Mouse (Mus musculus) ovary, adult 18-20 months (tissue): ENCODE data around the gene Olfr631.
"Not testable (repeated sequence)": the region's sequence is repeated elsewhere in the genome, so short reads cannot be mapped to it uniquely, and the experiment has no call there.

Experiments used
- DNase-seq: peaks from one replicate; pipeline ENCODE4 v3.0.0; 2022; ENCODE audit warnings: low spot score, mixed read lengths

The Olfr631 gene

DNA sequence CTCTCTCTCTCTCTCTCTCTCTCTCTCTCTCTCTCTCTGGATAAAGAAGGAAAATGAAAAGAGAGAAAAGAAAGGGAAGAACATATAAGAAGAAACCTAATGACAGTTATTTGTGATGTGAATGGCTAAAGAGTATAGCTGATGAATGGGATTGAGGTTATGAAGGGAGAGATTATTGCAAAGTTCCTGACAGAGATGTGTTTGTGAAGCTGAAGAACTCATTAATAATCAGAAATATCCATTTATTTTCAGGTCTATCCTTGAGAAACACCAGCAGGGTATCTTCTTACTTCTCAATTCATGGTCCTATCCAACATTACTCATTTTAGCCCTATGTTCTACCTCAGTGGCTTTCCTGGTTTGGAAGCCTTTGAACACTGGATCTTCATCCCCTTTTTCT, at the start of gene Olfr631:
Gene Olfr631 (plus strand): TSS at position 301 of the 400 bp plus-strand sequence.
- no peak for DNase-seq

DNA sequence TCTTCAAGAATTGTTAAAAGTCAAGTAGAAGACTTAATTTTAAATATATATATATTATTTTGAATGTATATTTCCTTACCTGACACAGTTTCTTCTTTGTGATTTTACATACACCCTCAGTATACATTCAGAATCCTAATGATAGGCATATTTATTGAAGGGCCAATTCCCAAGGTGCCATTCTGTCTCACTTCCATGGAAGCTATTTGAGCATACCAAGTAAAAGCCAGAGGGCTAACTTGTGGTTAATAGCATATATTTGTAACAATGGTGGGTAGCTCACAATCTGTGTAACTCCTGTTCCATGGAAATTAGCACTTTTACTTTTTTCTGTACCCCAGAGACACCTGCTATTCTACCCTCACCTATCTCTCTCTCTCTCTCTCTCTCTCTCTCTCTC, 42.5 kb upstream of the Olfr631 start, which contains the start of gene Olfr66:
Gene Olfr66 (minus strand): TSS at position 101 of the 400 bp plus-strand sequence.
- no peak for DNase-seq

DNA sequence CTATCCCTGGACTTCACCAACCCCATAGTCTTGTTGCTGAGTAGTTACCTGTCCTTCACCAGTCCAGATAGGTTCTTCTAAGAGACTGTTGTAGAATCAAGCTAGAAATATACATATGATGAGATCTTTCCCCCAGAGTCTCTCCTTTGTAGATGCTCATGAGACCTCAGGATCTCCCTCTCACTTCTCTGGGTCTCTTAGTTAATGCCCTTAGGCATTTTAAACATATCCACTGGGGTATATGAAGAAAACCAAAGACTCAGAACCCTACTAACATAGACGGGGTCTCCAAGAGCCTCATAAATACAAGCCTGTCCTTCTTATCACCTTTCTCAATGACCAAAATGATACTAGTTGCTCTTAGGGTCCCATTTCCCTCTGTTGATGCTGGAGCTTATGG, 34.2 kb upstream of the Olfr631 start, which contains the start of gene Olfr64:
Gene Olfr64 (minus strand): TSS at position 101 of the 400 bp plus-strand sequence.
- DNase-seq = no peak

DNA sequence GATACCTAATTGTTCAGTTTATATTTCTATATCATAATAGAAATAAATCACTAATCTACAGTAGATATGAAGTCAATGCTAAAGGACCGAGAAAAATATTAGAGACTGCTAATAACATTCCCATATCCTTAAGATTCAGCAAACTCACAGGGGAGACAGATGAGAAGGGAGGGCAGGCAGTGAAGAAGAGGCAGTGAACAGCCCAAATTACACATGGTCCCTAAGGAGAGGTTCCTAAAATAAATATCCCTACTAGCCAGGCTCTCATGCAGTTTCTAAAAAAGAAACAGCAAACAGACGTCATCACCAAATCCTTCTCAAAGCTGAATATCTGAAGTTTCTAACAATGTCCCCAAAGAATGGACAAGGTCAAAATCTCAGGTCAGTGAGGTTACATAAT, 25.4 kb upstream of the Olfr631 start, which contains the start of gene Olfr65:
Gene Olfr65 (plus strand): TSS at position 301 of the 400 bp plus-strand sequence.
- DNase-seq = no peak

DNA sequence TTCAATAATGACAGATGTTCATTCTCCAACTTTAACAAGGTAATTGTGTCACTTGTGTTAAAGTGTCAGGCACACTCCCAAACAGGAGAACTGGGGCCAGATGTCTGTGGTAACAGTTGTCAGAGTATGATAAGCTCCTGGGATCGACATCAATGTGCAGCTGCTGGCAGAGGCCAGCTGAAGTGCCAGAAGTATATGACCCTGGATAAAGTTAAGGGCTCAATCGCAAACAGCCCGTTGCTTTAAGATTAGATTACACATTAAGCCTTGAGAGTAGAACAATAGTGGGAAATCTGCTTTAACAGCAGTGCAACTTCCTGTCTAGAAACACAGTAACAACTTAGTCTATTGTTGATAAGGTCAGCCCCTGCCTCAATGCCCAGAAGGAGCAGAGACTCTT, 18.6 kb upstream of the Olfr631 start:
- DNase-seq = peak; percentile 2

DNA sequence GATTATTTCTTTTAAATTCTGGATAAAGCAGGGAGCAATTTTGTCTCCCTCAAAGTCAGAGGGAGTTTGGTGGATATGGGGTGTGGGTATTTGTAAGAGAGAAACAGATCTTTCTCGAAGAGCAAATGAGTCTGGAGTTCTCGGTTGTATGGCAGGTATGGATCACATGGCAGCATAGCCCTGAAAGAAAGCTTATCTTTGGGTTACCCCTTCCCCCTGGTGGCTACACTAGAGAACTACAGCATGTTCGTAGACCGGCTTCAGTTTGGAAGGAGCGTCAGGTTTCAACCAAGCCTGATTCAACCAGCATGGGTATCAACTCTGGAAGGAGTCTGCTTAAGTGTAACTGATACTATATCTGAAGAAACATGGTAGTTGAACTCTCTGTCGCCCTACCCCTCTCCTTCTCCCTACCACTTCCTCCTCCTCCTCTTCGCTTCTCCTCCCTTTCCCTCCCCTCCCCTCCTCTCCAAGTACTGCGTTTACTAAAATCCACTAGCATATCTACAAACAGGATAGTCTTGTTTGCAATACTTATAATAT, 15.6 kb upstream of the Olfr631 start:
- no peak for DNase-seq

DNA sequence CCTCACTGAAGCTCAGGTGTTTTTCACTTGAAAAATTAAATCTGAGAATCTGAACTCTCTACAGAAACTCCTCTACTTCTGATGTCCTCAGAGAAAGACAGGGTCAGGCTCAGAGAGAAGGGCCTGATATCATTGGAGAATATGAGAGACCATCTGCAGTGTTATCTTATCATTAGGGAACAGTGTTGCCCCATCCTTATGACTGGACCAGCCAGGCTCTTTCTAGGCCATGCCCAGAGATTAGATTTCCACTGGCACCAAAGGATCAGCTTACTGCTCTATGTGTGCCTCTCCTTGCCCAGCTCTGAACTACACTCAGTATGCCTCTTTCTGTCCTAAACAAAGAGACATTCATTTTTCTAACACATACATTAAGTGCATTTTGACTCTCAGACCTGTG, 13.3 kb upstream of the Olfr631 start:
- DNase-seq = no peak

DNA sequence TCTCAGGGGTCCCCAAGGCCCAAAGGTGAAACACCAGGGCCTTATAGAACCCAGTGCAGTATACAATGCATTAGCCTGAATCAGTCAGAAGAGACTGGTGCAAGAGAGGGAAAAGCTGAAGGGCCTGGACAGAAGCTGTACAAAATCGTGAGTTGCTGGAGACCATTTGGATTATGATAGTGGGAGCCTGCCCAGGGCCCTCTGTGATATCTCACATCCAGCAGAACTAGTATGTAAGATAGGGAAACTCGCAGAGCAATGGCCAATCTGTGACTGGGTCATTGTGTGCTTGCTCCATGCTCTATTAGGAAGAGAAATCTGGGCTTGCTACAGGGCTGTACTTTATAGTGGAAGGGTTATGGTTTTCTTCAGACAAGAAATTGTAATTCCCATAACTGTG, 5.6 kb downstream of the Olfr631 start, which contains the start of gene Olfr632:
Gene Olfr632 (plus strand): TSS at position 84 of the 400 bp plus-strand sequence.
- DNase-seq = no peak

DNA sequence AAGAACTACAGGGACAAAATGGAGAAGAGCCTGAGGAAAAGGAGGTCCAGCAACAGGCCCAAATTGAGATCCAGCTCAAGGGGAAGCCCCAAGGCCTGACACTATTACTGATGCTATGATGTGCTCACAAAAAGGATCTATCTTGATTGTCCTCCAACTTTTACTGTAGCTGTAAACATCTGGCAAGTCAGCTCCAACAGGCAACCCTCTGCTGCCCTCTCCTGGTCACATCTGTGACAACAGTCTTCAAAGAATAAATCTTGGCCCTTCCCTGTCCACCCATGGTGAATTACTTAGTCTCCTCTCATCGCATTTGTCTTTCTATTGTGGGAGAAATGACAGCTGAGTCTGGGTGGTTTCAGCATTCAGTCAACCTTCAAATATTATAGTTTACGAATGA, 14.1 kb downstream of the Olfr631 start:
- DNase-seq = no peak

DNA sequence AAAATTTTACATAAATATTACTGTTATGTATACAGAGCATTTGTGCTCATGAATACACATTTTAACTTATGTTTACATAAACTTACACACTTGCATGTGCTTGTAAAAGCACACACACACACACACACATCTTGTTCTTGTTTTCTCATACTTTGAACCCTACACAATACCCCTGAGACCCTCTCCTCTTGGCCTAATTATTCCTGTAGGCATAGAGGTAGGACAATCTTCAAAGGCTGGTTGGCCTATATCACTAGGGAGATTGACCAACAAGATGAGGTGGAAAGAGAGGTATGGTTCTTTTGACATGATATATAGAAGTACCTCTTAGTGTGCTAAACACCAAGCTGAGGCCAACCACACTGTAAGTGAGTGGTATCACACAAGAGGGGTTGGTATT, 15.5 kb downstream of the Olfr631 start, which contains the start of gene Olfr633:
Gene Olfr633 (plus strand): TSS at position 301 of the 400 bp plus-strand sequence.
- DNase-seq = no peak

DNA sequence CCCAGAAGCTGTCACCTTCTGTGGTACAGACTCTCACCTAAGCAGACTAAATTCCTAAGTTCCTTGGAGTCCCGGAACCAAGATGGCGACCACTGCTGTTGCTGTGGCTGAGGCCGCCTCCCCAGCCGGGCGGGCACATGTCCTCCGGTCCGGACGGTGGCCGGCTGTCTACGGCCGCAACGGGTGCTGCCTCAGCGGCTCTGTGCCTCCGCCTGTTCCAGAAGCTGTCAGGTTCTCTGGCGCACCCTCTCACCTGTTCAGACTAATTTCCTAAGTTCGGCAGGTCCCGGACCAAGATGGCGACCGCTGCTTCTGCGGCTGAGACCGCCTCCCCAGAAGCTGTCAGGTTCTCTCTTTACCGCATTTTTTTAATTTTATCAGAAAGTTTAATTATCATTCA, 38.2 kb downstream of the Olfr631 start:
- not testable (repeated sequence) for DNase-seq

DNA sequence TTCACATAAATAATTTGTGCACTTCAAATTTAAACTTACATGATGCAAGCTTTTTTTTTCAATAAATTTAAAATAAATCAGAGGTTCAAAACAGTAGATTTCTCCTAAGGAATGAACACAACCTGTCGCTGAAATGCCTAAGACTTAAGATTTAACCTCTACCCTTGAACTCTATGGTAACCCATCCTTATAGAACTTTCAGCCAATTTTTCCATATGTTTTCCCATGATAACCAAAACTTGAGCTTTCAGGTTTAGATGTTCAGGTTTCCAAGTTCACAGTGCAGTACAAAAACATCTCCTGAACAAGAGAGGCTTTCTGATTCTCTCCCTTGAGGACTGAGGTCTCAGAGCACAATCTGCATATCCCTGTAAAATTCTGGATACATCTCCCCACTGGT, 42.2 kb downstream of the Olfr631 start, which contains the start of gene Olfr635:
Gene Olfr635 (plus strand): TSS at position 301 of the 400 bp plus-strand sequence.
- DNase-seq = no peak

DNA sequence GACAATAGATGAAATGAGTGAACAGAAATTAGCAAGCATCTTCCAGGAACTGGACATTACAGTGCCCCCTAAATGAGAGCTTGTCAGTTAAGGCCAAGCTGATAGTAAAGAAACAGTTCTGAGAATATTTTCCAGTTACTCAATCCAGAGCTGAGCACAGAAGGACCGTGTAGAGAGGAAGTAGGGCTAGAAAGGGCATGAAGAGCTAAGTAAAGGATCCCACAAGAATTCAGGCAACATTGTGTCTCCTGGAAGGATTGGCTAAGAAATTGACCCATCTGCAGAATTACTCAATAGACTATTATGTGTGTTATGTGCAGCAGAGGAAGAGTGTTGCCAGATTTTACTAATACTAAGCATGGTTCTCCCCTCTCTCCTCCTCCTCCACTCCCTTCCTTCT, 43.2 kb downstream of the Olfr631 start:
- DNase-seq = no peak
